Mouse (Mus musculus): ENCODE data around the gene Zbtb40. TPM values are rescaled to one million over a fixed set of nuclear protein-coding genes. Genes with fewer than 3 reads are reported as not detected.

Gene Zbtb40
- polyA plus RNA-seq, 1 experiment from 2014 or later, result 3.1 TPM

- Histone ChIP-seq H3K27me3 (ENCODE audit: control insufficient read depth, insufficient read depth, low read length) (no peaks in the 10 kb centered on the region), H3K9ac (ENCODE audit: low read length) (no peak overlapping the region), H3K4me2 (ENCODE audit: low read depth, low read length) (no peak overlapping the region), H3K9me3 (replicated peaks; ENCODE audit: control insufficient read depth, low read length) (no peaks in the 10 kb centered on the region), H3K4me3 (ENCODE audit: low read length) (no peak overlapping the region), H3K27ac (ENCODE audit: low read length) (no peak overlapping the region; the same call in 1 of the 2 replicates), H3K36me3 (ENCODE audit: control insufficient read depth, insufficient read depth) (no peaks in the 10 kb centered on the region), H3K4me1 (ENCODE audit: control insufficient read depth, insufficient read depth, low read length) (peaks cover 23% of the 10 kb centered on the region)
- ATAC-seq (replicated peaks; ENCODE audit: extremely low read depth, insufficient read depth, low FRiP score), result no peak
- WGBS, result 69% methylated on average over 10 of the region's 10 CpGs
Measured at GRCm38 (mm10) chr4:137041161-137041621, 7.4 kb downstream of the Zbtb40 start.

- Histone ChIP-seq H3K36me3 (ENCODE audit: control insufficient read depth, insufficient read depth) (no peaks in the 10 kb centered on the region), H3K9ac (ENCODE audit: low read length) (no peak overlapping the region), H3K9me3 (replicated peaks; ENCODE audit: control insufficient read depth, low read length) (no peaks in the 10 kb centered on the region), H3K27me3 (ENCODE audit: control insufficient read depth, insufficient read depth, low read length) (no peaks in the 10 kb centered on the region), H3K27ac (ENCODE audit: low read length) (no peak overlapping the region), H3K4me1 (ENCODE audit: control insufficient read depth, insufficient read depth, low read length) (peaks cover 18% of the 10 kb centered on the region), H3K4me3 (ENCODE audit: low read length) (no peak overlapping the region), H3K4me2 (ENCODE audit: low read depth, low read length) (no peak overlapping the region)
- WGBS, result 93% methylated on average over 7 of the region's 7 CpGs
- ATAC-seq (replicated peaks; ENCODE audit: extremely low read depth, insufficient read depth, low FRiP score), result no peak
Measured at GRCm38 (mm10) chr4:137039441-137039840, 9.2 kb downstream of the Zbtb40 start.

- Histone ChIP-seq H3K27me3 (ENCODE audit: control insufficient read depth, insufficient read depth, low read length) (no peaks in the 10 kb centered on the region), H3K36me3 (ENCODE audit: control insufficient read depth, insufficient read depth) (no peaks in the 10 kb centered on the region), H3K9me3 (replicated peaks; ENCODE audit: control insufficient read depth, low read length) (no peaks in the 10 kb centered on the region), H3K4me3 (ENCODE audit: low read length) (no peak overlapping the region), H3K4me2 (ENCODE audit: low read depth, low read length) (no peak overlapping the region), H3K4me1 (ENCODE audit: control insufficient read depth, insufficient read depth, low read length) (peaks cover 13% of the 10 kb centered on the region), H3K27ac (ENCODE audit: low read length) (no peak overlapping the region), H3K9ac (ENCODE audit: low read length) (no peak overlapping the region)
- ATAC-seq (replicated peaks; ENCODE audit: extremely low read depth, insufficient read depth, low FRiP score), result no peak
- WGBS, result 66% methylated on average over 3 of the region's 3 CpGs
Measured at GRCm38 (mm10) chr4:137038501-137038900, 10.1 kb downstream of the Zbtb40 start.

- H3K4me3 ChIP-seq (ENCODE audit: low read length), result no peak overlapping the region
- WGBS, result 73% methylated on average over 8 of the region's 8 CpGs
Measured at GRCm38 (mm10) chr4:137038096-137038495, 10.5 kb downstream of the Zbtb40 start.

GRCm38 (mm10) chr4:137033115-137033887, 15.3 kb downstream of the Zbtb40 start:
- no peak overlapping the region for H3K4me3 ChIP-seq (ENCODE audit: low read length)
- H3K36me3 ChIP-seq (ENCODE audit: control insufficient read depth, insufficient read depth), result no peaks in the 10 kb centered on the region
- ATAC-seq (replicated peaks; ENCODE audit: extremely low read depth, insufficient read depth, low FRiP score), result no peak
- H3K4me1 ChIP-seq (ENCODE audit: control insufficient read depth, insufficient read depth, low read length), result peaks cover 21% of the 10 kb centered on the region
- 57% methylated on average over 7 of the region's 7 CpGs for WGBS
- H3K9ac ChIP-seq (ENCODE audit: low read length), result no peak overlapping the region
- H3K4me2 ChIP-seq (ENCODE audit: low read depth, low read length), result no peak overlapping the region
- H3K9me3 ChIP-seq (replicated peaks; ENCODE audit: control insufficient read depth, low read length), result no peaks in the 10 kb centered on the region
- no peaks in the 10 kb centered on the region for H3K27me3 ChIP-seq (ENCODE audit: control insufficient read depth, insufficient read depth, low read length)
- H3K27ac ChIP-seq (ENCODE audit: low read length), result no peak overlapping the region

More at GRCm38 (mm10) chr4:137038096-137038495, 10.5 kb downstream of the Zbtb40 start:
- Histone ChIP-seq H3K36me3 (ENCODE audit: control insufficient read depth, insufficient read depth) (no peaks in the 10 kb centered on the region), H3K4me1 (ENCODE audit: control insufficient read depth, insufficient read depth, low read length) (peaks cover 13% of the 10 kb centered on the region), H3K4me2 (ENCODE audit: low read depth, low read length) (no peak overlapping the region), H3K9me3 (replicated peaks; ENCODE audit: control insufficient read depth, low read length) (no peaks in the 10 kb centered on the region), H3K9ac (ENCODE audit: low read length) (no peak overlapping the region), H3K27ac (ENCODE audit: low read length) (no peak overlapping the region), H3K27me3 (ENCODE audit: control insufficient read depth, insufficient read depth, low read length) (no peaks in the 10 kb centered on the region)
- no peak for ATAC-seq (replicated peaks; ENCODE audit: extremely low read depth, insufficient read depth, low FRiP score)

GRCm38 (mm10) chr4:137032456-137032855, 16.1 kb downstream of the Zbtb40 start:
- H3K4me3 ChIP-seq (ENCODE audit: low read length), result no peak overlapping the region
- H3K4me1 ChIP-seq (ENCODE audit: control insufficient read depth, insufficient read depth, low read length), result peaks cover 25% of the 10 kb centered on the region
- no peak overlapping the region for H3K27ac ChIP-seq (ENCODE audit: low read length)
- 84% methylated on average over 4 of the region's 4 CpGs for WGBS
- no peak overlapping the region for H3K4me2 ChIP-seq (ENCODE audit: low read depth, low read length)
- ATAC-seq (replicated peaks; ENCODE audit: extremely low read depth, insufficient read depth, low FRiP score), result no peak
- H3K9ac ChIP-seq (ENCODE audit: low read length), result no peak overlapping the region
- H3K9me3 ChIP-seq (replicated peaks; ENCODE audit: control insufficient read depth, low read length), result no peaks in the 10 kb centered on the region
- no peaks in the 10 kb centered on the region for H3K36me3 ChIP-seq (ENCODE audit: control insufficient read depth, insufficient read depth)
- no peaks in the 10 kb centered on the region for H3K27me3 ChIP-seq (ENCODE audit: control insufficient read depth, insufficient read depth, low read length)

GRCm38 (mm10) chr4:137031319-137031718, 17.3 kb downstream of the Zbtb40 start:
- WGBS, result 66% methylated on average over 7 of the region's 7 CpGs
- Histone ChIP-seq H3K4me2 (ENCODE audit: low read depth, low read length) (no peak overlapping the region), H3K9ac (ENCODE audit: low read length) (no peak overlapping the region), H3K27me3 (ENCODE audit: control insufficient read depth, insufficient read depth, low read length) (no peaks in the 10 kb centered on the region), H3K4me1 (ENCODE audit: control insufficient read depth, insufficient read depth, low read length) (peaks cover 28% of the 10 kb centered on the region), H3K4me3 (ENCODE audit: low read length) (no peak overlapping the region), H3K36me3 (ENCODE audit: control insufficient read depth, insufficient read depth) (no peaks in the 10 kb centered on the region), H3K9me3 (replicated peaks; ENCODE audit: control insufficient read depth, low read length) (no peaks in the 10 kb centered on the region), H3K27ac (ENCODE audit: low read length) (no peak overlapping the region)
- no peak for ATAC-seq (replicated peaks; ENCODE audit: extremely low read depth, insufficient read depth, low FRiP score)

- Histone ChIP-seq H3K27me3 (ENCODE audit: control insufficient read depth, insufficient read depth, low read length) (no peaks in the 10 kb centered on the region), H3K4me3 (ENCODE audit: low read length) (no peak overlapping the region), H3K36me3 (ENCODE audit: control insufficient read depth, insufficient read depth) (no peaks in the 10 kb centered on the region), H3K9ac (ENCODE audit: low read length) (0 out of 2 replicates have a peak overlapping the region, but pooled peaks have one; percentile 22), H3K4me2 (ENCODE audit: low read depth, low read length) (no peak overlapping the region), H3K27ac (ENCODE audit: low read length) (0 out of 2 replicates have a peak overlapping the region, but pooled peaks have one; percentile 9), H3K9me3 (replicated peaks; ENCODE audit: control insufficient read depth, low read length) (no peaks in the 10 kb centered on the region), H3K4me1 (ENCODE audit: control insufficient read depth, insufficient read depth, low read length) (peaks cover 35% of the 10 kb centered on the region)
- ATAC-seq (replicated peaks; ENCODE audit: extremely low read depth, insufficient read depth, low FRiP score), result no peak
- whole genome bisulfite sequencing, result 32% methylated on average over 8 of the region's 8 CpGs
Measured at GRCm38 (mm10) chr4:137029348-137029747, 19.3 kb downstream of the Zbtb40 start.

- 63% methylated on average over 5 of the region's 5 CpGs for WGBS
- Histone ChIP-seq H3K36me3 (ENCODE audit: control insufficient read depth, insufficient read depth) (no peaks in the 10 kb centered on the region), H3K27me3 (ENCODE audit: control insufficient read depth, insufficient read depth, low read length) (no peaks in the 10 kb centered on the region), H3K4me1 (ENCODE audit: control insufficient read depth, insufficient read depth, low read length) (peaks cover 23% of the 10 kb centered on the region), H3K4me3 (ENCODE audit: low read length) (no peak overlapping the region), H3K4me2 (ENCODE audit: low read depth, low read length) (no peak overlapping the region), H3K9me3 (replicated peaks; ENCODE audit: control insufficient read depth, low read length) (no peaks in the 10 kb centered on the region), H3K27ac (ENCODE audit: low read length) (no peak overlapping the region), H3K9ac (ENCODE audit: low read length) (no peak overlapping the region)
- ATAC-seq (replicated peaks; ENCODE audit: extremely low read depth, insufficient read depth, low FRiP score), result no peak
Measured at GRCm38 (mm10) chr4:137027051-137027450, 21.6 kb downstream of the Zbtb40 start.
